Mouse (Mus musculus) stomach, embryonic 15.5 days (tissue): ENCODE measurements around the gene Lrch3. TPM values are rescaled to one million over a fixed set of nuclear protein-coding genes. Genes with fewer than 3 reads are reported as not detected.
"Not testable (repeated sequence)": the region's sequence is repeated elsewhere in the genome, so short reads cannot be mapped to it uniquely, and the experiment has no call there.

ENCODE experiments used
- ATAC-seq: fragments of 200-750 bp; cut with Nextera tagmentation; 2 replicates; pipeline ENCODE4 v1.8.0; 2017; ENCODE audit warnings: low read depth, moderate number of reproducible peaks, moderate TSS enrichment; ENCODE audit not compliant: insufficient read depth, low FRiP score
- H3K27ac ChIP-seq: fragments of 300-500 bp; sonication (generic); 2 replicates; pipeline ENCODE4 v1.5.1; 2015; ENCODE audit warnings: mild to moderate bottlenecking, inconsistent platforms
- H3K27me3 ChIP-seq: fragments of 300-500 bp; sonication (generic); replicated peaks from 2 replicates; pipeline ENCODE4 v1.6.1; 2015; ENCODE audit warnings: inconsistent platforms
- H3K36me3 ChIP-seq: fragments of 300-500 bp; sonication (generic); 2 replicates; pipeline ENCODE4 v1.6.1; 2015; ENCODE audit warnings: inconsistent platforms
- H3K4me1 ChIP-seq: fragments of 300-500 bp; sonication (generic); 2 replicates; pipeline ENCODE4 v1.6.1; 2015; ENCODE audit warnings: inconsistent platforms
- H3K4me2 ChIP-seq: fragments of 300-500 bp; sonication (generic); 2 replicates; pipeline ENCODE4 v1.6.1; 2015; ENCODE audit warnings: mild to moderate bottlenecking, inconsistent platforms
- H3K4me3 ChIP-seq: fragments of 300-500 bp; sonication (generic); replicated peaks from 2 replicates; pipeline ENCODE4 v1.5.1; 2015; ENCODE audit warnings: inconsistent platforms
- H3K9ac ChIP-seq: fragments of 300-500 bp; sonication (generic); 2 replicates; pipeline ENCODE4 v1.6.1; 2015; ENCODE audit warnings: inconsistent platforms
- H3K9me3 ChIP-seq: fragments of 300-500 bp; sonication (generic); 2 replicates; pipeline ENCODE4 v1.6.1; 2016; ENCODE audit warnings: inconsistent platforms
- WGBS: fragments of 180-500 bp; shearing (Covaris S2); methylation state at CpG from one replicate; pipeline ENCODE4 v1.1.7; 2015; 5-methylcytosine and 5-hydroxymethylcytosine counted together
- polyA plus RNA-seq: library from polyadenylated mRNA; unstranded; fragments of >200 nt; fragmentation: Nextera tagmentation; extraction: Ambion mirVana; gene quantifications from 2 replicates; pipeline ENCODE4 v1.2.1, GENCODE M21; 2015

The Lrch3 gene
- 16.9 TPM in 2 replicates for polyA plus RNA-seq

DNA sequence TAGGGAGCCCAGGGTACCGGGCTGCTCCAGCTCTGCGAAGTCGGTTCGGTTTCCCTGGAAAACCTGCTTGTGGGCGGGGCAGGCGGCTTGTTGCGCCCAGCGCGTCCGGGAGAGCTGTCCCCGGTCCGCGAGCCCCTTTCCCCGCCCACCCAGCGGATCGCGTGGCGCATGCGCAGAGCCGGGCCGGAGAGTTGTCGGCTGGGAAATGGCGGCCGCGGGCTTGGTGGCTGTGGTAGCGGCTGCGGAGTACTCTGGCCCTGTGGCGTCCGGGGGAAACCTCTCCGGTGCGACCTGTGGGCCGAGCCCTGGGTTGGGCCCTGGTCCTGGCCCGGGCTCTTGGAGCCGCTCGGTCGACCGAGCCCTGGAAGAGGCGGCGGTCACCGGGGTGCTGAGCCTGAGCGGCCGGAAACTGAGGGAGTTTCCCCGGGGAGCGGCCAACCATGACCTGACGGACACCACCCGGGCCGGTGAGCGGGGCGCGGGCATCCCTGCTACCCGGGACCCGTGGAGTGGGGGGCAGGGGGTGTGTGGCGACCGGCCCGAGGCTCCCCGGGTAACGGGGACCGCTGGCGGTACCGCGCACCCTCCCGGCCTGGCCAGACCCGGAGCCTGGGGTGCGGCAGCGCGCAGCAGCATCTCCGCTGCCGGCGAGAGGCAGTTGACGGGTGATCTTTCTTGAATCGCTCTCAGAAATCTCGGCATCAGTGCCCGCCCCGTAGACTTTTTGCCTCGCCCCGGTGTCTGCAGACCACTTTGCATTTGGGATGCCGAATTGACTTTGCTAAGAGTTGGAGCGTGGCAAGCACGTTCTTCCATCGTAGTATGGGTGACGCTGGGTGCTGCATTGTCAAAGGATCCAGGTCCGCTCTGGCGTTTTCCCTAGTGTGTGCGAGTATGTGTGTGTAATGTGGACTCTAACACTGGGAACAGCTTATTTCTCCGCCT is at the start of gene Lrch3:
Lrch3 (plus strand) TSS at position 164 of the 945 bp plus-strand sequence.
- H3K9me3 ChIP-seq = no peaks in the 10 kb centered on the region
- H3K36me3 ChIP-seq = no peaks in the 10 kb centered on the region
- peak; percentile 91 for ATAC-seq
- no peaks in the 10 kb centered on the region for H3K27me3 ChIP-seq
- peak within 1 kb of the TSS; percentile 88 for H3K4me3 ChIP-seq
- H3K4me1 ChIP-seq = no peaks in the 10 kb centered on the region
- WGBS = under 1% methylated on average over 84 of the region's 85 CpGs
- peak within 1 kb of the TSS; percentile 74 for H3K4me2 ChIP-seq
- peak within 1 kb of the TSS; percentile 77 for H3K27ac ChIP-seq
- H3K9ac ChIP-seq = peak within 1 kb of the TSS; percentile 88

DNA sequence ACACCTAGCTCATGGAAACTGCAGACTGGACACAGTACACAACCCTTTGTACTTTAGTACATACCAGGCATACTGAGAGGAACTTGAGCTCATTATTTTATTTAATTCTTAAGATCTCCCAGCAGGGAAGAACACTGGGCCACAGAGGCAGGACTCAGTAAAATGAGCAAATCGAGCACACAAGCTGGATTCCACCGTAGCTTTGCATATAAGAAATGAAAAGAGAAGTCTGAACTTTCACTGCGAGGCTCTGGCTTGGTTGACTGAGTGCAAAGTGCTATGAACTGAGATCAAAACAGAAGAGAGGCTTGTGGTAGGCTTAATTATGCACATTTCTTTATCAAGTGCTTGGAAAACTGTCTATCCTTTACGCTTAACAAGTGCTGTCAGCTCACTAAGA is 48.5 kb upstream of the Lrch3 start:
- 83% methylated on average over 4 of the region's 4 CpGs for WGBS
- H3K36me3 ChIP-seq = 0 out of 2 replicates have a peak, but pooled peaks cover 3% of the 10 kb centered on the region
- ATAC-seq = no peak
- no peak overlapping the region for H3K4me2 ChIP-seq
- H3K4me1 ChIP-seq = peaks cover 4% of the 10 kb centered on the region; the same call in 1 of the 2 replicates
- H3K4me3 ChIP-seq = no peak overlapping the region
- no peaks in the 10 kb centered on the region for H3K9me3 ChIP-seq
- no peaks in the 10 kb centered on the region for H3K27me3 ChIP-seq
- H3K27ac ChIP-seq = no peak overlapping the region
- no peak overlapping the region for H3K9ac ChIP-seq

DNA sequence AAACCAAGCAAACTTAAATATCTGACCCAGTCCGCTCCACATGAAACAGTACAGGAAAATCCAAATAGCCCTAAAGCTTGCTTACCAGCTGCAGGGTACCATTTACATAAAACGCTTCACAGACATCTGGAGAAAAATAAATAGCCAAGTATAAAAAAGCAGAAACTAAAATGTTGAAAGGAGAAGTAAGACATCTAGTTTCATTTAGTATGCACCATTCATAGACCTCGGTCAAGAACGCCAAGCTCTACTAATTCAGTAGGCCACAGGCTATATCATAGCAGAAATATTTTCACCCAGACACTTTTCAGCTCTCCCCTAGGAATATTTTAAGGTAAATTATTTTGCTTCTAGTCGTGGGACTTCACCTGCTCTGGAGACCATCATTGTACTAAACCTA is 47.2 kb upstream of the Lrch3 start:
- H3K4me2 ChIP-seq = peak overlapping the region; percentile 77; the same call in 1 of the 2 replicates

DNA sequence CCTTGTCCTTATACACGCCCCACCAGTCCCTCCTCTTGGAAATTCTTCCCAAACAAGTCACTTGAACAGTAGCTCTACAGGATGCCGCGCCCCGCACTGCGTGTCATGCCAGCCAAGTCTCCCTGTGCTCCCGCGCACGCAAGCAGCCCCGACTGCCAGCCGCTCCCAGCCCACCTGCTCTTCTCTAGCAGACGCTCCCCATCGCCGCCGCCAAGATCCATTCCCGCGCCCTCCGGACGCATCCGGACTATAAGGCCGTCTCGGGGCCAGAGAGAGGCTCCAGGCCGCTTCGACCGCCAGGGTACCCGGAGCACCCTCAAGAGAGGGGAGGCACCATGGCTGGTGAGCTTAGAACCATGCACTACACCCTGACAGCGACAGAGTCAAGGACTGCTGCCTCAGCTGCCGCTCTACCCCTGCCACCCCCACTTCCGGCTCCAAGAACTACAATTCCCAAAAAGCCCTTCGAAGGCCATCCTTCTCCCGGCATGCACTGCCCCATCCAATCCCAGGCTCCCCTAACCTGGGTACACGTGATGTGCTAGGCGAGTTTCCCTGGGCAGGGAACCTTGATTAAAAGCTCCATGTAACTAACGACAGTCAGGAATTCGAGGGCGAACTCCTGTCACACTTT is 45.9 kb upstream of the Lrch3 start:
- Histone ChIP-seq H3K9ac (peak overlapping the region; percentile 74), H3K27me3 (no peaks in the 10 kb centered on the region), H3K4me3 (peak overlapping the region; percentile 94), H3K36me3 (0 out of 2 replicates have a peak, but pooled peaks cover 3% of the 10 kb centered on the region), H3K4me1 (peaks cover 4% of the 10 kb centered on the region; the same call in 1 of the 2 replicates), H3K9me3 (no peaks in the 10 kb centered on the region), H3K27ac (peak overlapping the region; percentile 82), H3K4me2 (peak overlapping the region; percentile 77)
- under 1% methylated on average over 35 of the region's 35 CpGs for WGBS
- ATAC-seq = peak; percentile 96

More for the DNA sequence above, 47.2 kb upstream of the Lrch3 start:
- Histone ChIP-seq H3K9me3 (no peaks in the 10 kb centered on the region), H3K27ac (no peak overlapping the region), H3K36me3 (0 out of 2 replicates have a peak, but pooled peaks cover 3% of the 10 kb centered on the region), H3K4me3 (peak overlapping the region; percentile 94; the same call in 1 of the 2 replicates), H3K9ac (no peak overlapping the region), H3K27me3 (no peaks in the 10 kb centered on the region), H3K4me1 (peaks cover 4% of the 10 kb centered on the region; the same call in 1 of the 2 replicates)
- ATAC-seq = no peak
- WGBS = 82% methylated on average over 5 of the region's 5 CpGs

DNA sequence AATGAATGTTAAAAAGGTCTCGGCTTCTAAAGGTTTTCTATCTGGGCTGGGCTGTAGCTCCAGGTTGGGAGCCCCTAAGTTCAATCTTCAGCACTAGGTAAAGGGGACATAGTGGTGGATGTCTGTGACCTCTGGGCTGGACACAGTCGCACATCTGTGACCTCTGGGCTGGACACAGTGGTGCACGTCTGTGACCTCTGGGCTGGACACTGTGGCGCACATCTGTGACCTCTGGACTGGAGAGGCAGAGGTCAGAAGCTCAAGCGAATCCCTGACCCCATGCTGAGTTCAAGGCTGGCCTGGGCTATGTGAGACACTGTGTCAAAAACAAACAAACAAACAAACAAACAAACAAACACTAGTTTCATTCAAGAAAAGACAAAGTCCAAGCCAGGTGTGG is 43.7 kb upstream of the Lrch3 start:
- Histone ChIP-seq H3K36me3 (no peaks in the 10 kb centered on the region), H3K9me3 (no peaks in the 10 kb centered on the region), H3K9ac (no peak overlapping the region), H3K4me2 (no peak overlapping the region), H3K4me1 (peaks cover 4% of the 10 kb centered on the region; the same call in 1 of the 2 replicates), H3K27me3 (no peaks in the 10 kb centered on the region), H3K4me3 (no peak overlapping the region), H3K27ac (no peak overlapping the region)
- ATAC-seq = no peak
- 68% methylated on average over 5 of the region's 5 CpGs for WGBS

DNA sequence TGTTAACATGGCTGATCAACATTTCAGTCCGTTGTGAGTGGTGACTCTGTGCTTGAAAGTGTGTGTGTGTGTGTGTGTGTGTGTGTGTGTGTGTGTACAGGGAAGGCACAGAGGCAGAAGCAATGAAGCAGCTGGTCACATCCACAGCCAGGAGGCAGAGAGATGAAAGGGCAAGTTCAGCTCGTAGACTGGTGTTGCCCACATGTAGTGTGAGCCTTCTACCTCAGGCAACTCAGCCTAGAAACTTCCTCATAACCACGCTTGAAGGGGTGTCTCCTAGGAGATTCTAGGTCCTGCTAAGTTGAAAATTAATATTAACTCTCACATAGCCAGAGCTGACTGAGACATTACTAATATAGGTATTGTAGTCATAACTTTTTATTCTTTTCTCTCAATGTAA is 40.5 kb upstream of the Lrch3 start:
- no peak overlapping the region for H3K9ac ChIP-seq
- H3K9me3 ChIP-seq = no peaks in the 10 kb centered on the region
- H3K36me3 ChIP-seq = no peaks in the 10 kb centered on the region
- H3K4me1 ChIP-seq = peaks cover 4% of the 10 kb centered on the region; the same call in 1 of the 2 replicates
- H3K27me3 ChIP-seq = no peaks in the 10 kb centered on the region
- no peak overlapping the region for H3K4me2 ChIP-seq
- no peak overlapping the region for H3K27ac ChIP-seq
- WGBS = 51% methylated on average over 3 of the region's 3 CpGs
- H3K4me3 ChIP-seq = no peak overlapping the region
- no peak for ATAC-seq

DNA sequence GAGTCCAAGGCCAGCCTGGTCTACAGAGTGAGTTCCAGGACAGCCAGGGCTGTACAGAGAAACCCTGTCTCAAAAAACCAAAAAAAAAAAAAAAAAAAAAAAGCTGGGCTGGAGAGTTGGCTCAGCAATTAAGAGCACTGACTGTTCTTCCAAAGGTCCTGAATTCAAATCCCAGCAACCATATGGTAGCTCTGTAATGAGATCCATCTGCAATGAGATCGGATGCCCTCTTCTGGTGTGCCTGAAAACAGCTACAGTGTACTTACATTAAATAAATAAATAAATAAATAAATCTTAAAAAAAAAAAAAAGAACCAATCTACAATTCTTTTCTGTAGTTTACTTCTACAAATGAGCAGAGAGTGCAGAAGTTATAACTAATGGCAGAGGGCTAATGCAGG is 38.6 kb upstream of the Lrch3 start:
- ATAC-seq, H3K4me2 ChIP-seq, H3K9ac ChIP-seq, H3K36me3 ChIP-seq, H3K4me3 ChIP-seq, H3K27ac ChIP-seq, H3K9me3 ChIP-seq, H3K4me1 ChIP-seq, H3K27me3 ChIP-seq: not testable (repeated sequence)
- 66% methylated on average over 1 of the region's 1 CpGs for WGBS

DNA sequence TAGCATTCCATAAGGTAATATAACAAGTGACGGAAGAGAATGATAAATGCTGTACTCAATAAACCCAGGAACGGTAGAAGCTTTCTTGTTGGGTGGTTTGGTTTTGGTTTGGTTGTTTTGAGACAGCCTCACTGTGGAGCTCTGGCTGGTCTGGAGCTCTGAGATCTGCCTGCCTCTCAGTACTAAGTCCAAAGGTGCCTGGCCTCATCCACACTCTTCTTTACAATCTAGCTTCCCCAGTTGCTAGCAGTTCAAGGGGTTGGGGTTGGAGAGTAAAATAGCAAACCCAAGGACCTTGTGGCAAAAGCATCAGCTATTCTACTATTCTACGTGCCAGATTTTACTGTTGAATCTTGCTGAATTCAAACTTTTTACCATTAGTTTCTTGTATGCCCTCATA is 38.1 kb upstream of the Lrch3 start:
- no peaks in the 10 kb centered on the region for H3K27me3 ChIP-seq
- no peak overlapping the region for H3K4me2 ChIP-seq
- ATAC-seq = no peak
- no peak overlapping the region for H3K4me3 ChIP-seq
- H3K4me1 ChIP-seq = peaks cover 8% of the 10 kb centered on the region; the same call in 1 of the 2 replicates
- H3K9ac ChIP-seq = no peak overlapping the region
- 83% methylated on average over 3 of the region's 3 CpGs for WGBS
- no peaks in the 10 kb centered on the region for H3K9me3 ChIP-seq
- H3K27ac ChIP-seq = no peak overlapping the region
- H3K36me3 ChIP-seq = no peaks in the 10 kb centered on the region

DNA sequence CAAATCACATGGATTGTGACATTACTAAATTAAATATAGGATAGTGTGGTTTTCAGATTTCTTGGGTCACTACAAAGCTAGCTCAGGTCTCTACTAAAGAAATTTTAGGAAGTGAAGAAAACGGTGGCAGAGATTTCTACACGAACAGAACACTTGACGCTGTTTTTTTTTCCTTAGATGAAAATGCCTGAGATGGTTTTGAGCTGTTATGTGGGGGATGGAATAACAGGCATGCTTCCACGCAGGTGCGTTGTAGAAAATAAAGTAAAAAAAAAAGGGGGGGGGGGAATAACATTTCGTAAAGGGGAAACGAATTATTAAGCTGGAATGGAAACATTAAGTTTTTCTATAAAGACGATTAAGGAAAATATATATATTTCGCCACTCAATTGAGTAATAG is 37.1 kb upstream of the Lrch3 start:
- Histone ChIP-seq H3K4me3 (peak overlapping the region; percentile 83), H3K9me3 (no peaks in the 10 kb centered on the region), H3K4me2 (peak overlapping the region; percentile 78), H3K36me3 (no peaks in the 10 kb centered on the region), H3K9ac (no peak overlapping the region), H3K27me3 (no peaks in the 10 kb centered on the region), H3K27ac (no peak overlapping the region), H3K4me1 (peaks cover 8% of the 10 kb centered on the region; the same call in 1 of the 2 replicates)
- no peak for ATAC-seq
- WGBS = 24% methylated on average over 9 of the region's 9 CpGs

DNA sequence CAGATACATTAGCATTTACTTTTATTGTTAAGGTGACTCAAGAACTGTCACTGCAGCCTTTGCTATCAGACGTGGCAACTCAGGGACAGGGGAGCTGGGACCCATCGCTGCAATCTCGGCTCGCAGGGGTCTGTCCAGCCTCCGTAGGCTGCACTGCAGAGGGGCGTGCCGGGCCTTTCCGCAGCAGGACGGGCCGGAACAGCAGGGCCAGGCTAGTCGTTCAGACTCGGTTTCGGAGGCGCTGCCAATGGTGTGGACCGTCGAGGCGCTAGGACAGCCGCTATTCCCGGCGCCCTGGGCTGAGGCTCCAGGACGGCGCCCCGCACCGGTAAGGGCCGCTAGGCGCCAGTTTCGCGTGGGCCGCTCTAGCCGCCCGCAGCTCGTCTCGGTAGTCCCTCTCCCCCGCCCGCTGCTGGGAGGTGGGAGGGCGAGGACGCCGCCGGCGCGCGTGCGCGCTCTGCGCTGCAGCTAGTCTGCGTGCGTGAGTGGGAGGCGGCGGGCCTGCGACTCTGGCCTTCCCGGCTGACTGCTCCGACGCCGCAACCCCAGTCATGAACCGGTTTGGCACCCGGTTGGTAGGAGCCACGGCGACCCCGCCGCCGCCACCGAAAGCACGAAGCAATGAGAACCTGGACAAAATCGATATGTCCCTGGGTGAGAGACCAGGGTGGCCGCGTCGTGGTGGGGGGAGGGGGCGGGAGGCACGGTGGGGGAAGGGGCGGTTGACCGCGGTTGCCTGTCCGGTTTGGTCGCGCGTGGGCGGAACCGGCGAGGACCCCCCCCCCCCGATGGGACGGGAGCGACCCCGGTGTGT is 36.4 kb upstream of the Lrch3 start, which contains the start of the genes Fyttd1 and Rubcn:
Fyttd1 (plus strand) TSS at position 158 of the 814 bp plus-strand sequence.
Rubcn (minus strand) TSS at position 424 of the 814 bp plus-strand sequence.
- Histone ChIP-seq H3K27me3 (no peaks in the 10 kb centered on the region), H3K9ac (peak within 1 kb of the TSS; percentile 84), H3K9me3 (no peaks in the 10 kb centered on the region), H3K4me2 (peak within 1 kb of the TSS; percentile 78), H3K4me3 (peak within 1 kb of the TSS; percentile 83), H3K27ac (peak within 1 kb of the TSS; percentile 91), H3K4me1 (peaks cover 8% of the 10 kb centered on the region; the same call in 1 of the 2 replicates), H3K36me3 (no peaks in the 10 kb centered on the region)
- ATAC-seq = peak; percentile 97
- WGBS = under 1% methylated on average over 80 of the region's 83 CpGs

DNA sequence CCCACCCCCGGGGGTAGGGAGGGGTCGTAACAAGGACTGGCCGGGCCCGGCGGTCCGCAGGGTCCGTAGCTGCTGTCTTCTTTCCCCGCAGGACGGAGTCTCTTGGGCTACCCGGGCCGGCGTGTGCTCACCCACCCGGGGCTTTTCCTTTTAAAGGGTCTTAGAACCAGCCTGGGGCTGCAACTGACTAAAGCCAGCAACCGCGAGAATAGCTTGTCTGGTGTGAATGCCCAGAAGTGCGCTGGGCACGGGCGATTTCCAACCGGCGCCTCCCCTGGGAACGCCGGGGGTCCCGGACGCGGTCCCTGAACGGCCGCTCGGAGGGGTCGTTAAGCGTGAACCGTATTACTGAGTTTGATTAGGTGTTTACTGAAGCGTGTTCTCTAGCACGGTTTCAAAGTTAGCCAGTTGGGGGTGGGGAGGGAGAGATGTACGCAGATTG is 35.7 kb upstream of the Lrch3 start:
- Histone ChIP-seq H3K4me1 (peaks cover 8% of the 10 kb centered on the region; the same call in 1 of the 2 replicates), H3K36me3 (no peaks in the 10 kb centered on the region), H3K9me3 (no peaks in the 10 kb centered on the region), H3K27ac (peak overlapping the region; percentile 8), H3K4me2 (peak overlapping the region; percentile 78), H3K27me3 (no peaks in the 10 kb centered on the region), H3K9ac (peak overlapping the region; percentile 84), H3K4me3 (peak overlapping the region; percentile 83)
- WGBS = under 1% methylated on average over 34 of the region's 34 CpGs
- ATAC-seq = peak; percentile 6; the same call in 1 of the 2 replicates
